Comparison of ENCODE assay signal across 1 mouse cellular context in genomic region chr10:67298856-67299255, GRCm38 (mm10).
TF ChIP-seq lines count a peak whose summit lies in the region.

No protein-coding gene starts in this region.

TF ChIP-seq in CH12.LX, 34 proteins besides CTCF, POLR2A, EP300 and RAD21 (continued from another document):
- TF ChIP-seq TCF12 (IDR thresholded peaks at IDR 0.05; ENCODE audit: low read depth, low read length) = no peak
- no peak for TF ChIP-seq ZC3H11A (IDR thresholded peaks at IDR 0.05; ENCODE audit: low read depth, low read length)
- no peak for TF ChIP-seq CHD1 (IDR thresholded peaks at IDR 0.05; ENCODE audit: low read depth, low read length)
- TF ChIP-seq MAX (IDR thresholded peaks at IDR 0.05; ENCODE audit: low read length) = no peak
- no peak for TF ChIP-seq CHD2 (IDR thresholded peaks at IDR 0.05; ENCODE audit: low read length)
- TF ChIP-seq KAT2A (IDR thresholded peaks at IDR 0.05; ENCODE audit: insufficient replicate concordance, low read length) = no peak
- TF ChIP-seq TBP (conservative IDR thresholded peaks at IDR 0.05; ENCODE audit: low read depth, low read length) = 0 out of 2 replicates have a peak, but pooled peaks have one; percentile 17
- no peak for TF ChIP-seq USF2 (conservative IDR thresholded peaks at IDR 0.05; ENCODE audit: low read depth, low read length)
- no peak for TF ChIP-seq GABPA (IDR thresholded peaks at IDR 0.05; ENCODE audit: insufficient replicate concordance, low read depth, low read length)
- no peak for TF ChIP-seq E2F4 (IDR thresholded peaks at IDR 0.05; ENCODE audit: insufficient replicate concordance, low read depth, low read length)
- no peak for TF ChIP-seq MYC (IDR thresholded peaks at IDR 0.05; ENCODE audit: low read depth, low read length)
- no peak for TF ChIP-seq JUN (IDR thresholded peaks at IDR 0.05; ENCODE audit: insufficient read depth, low read depth, low read length)
- TF ChIP-seq BHLHE40 (IDR thresholded peaks at IDR 0.05; ENCODE audit: low read depth, low read length) = peak; percentile 30; the same call in 1 of the 2 replicates
